Mouse (Mus musculus): Measurements from ENCODE around the gene Trmt11. TPM values are rescaled to one million over a fixed set of nuclear protein-coding genes. Genes with fewer than 3 reads are reported as not detected.

Gene Trmt11
- polyA plus RNA-seq, 1 experiment from 2014 or later = 30.5 TPM

- Histone ChIP-seq H3K27ac (ENCODE audit: low read length) (no peak overlapping the region), H3K4me3 (replicated peaks; ENCODE audit: low read length) (no peak overlapping the region), H3K4me1 (ENCODE audit: control insufficient read depth, insufficient read depth, low read length) (no peaks in the 10 kb centered on the region), H3K9ac (ENCODE audit: low read length) (no peak overlapping the region), H3K9me3 (replicated peaks; ENCODE audit: control insufficient read depth, low read length) (no peaks in the 10 kb centered on the region), H3K4me2 (ENCODE audit: low read depth, low read length) (no peak overlapping the region), H3K36me3 (ENCODE audit: control insufficient read depth, insufficient read depth, low read length) (no peaks in the 10 kb centered on the region), H3K27me3 (ENCODE audit: control insufficient read depth, insufficient read depth, low read length) (no peaks in the 10 kb centered on the region)
- ATAC-seq (ENCODE audit: insufficient read depth, low FRiP score) = no peak
- WGBS = 65% methylated on average over 5 of the region's 5 CpGs
These were observed 23.8 kb upstream of the Trmt11 start for GRCm38 (mm10) chr10:30624161-30625019.

DNA sequence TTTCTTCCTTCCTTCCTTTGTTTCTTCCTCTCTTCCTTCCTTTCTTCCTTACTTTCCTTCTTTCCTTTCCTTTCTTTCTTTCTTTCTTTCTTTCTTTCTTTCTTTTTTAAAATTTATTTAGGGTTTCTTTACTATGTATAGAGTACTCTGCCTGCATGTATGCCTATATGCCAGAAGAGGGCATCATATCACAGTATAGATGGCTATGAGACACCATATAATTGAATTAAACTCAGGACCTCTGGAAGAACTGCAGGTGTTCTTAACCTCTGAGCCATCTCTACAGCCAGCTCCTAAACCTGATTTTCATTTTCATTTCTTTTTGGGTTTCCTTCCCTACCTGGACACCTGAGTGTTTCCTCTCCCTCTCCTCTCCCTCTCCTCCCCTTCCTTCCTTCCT, 22.4 kb upstream of the Trmt11 start:
- H3K9ac ChIP-seq (ENCODE audit: low read length) = no peak overlapping the region
- no peaks in the 10 kb centered on the region for H3K9me3 ChIP-seq (replicated peaks; ENCODE audit: control insufficient read depth, low read length)
- no peak overlapping the region for H3K4me3 ChIP-seq (replicated peaks; ENCODE audit: low read length)
- H3K27me3 ChIP-seq (ENCODE audit: control insufficient read depth, insufficient read depth, low read length) = no peaks in the 10 kb centered on the region
- no peak overlapping the region for H3K4me2 ChIP-seq (ENCODE audit: low read depth, low read length)
- no peak overlapping the region for H3K27ac ChIP-seq (ENCODE audit: low read length)
- H3K36me3 ChIP-seq (ENCODE audit: control insufficient read depth, insufficient read depth, low read length) = no peaks in the 10 kb centered on the region
- no peak for ATAC-seq (ENCODE audit: insufficient read depth, low FRiP score)
- H3K4me1 ChIP-seq (ENCODE audit: control insufficient read depth, insufficient read depth, low read length) = no peaks in the 10 kb centered on the region

DNA sequence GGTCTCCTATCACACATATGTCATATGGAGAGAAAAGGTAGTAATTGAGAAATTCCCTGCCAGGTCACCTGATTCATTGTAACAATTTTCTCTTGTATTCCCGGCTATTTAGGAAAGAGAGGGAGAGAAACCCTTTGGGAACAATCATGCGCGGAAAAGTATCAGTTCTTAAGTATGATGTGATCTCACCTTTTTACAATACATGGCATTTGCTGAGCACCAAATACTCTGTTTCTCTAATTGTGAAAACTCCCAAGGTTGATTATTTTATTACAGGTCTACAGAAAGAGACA, 18.3 kb upstream of the Trmt11 start:
- WGBS = 53% methylated on average over 3 of the region's 3 CpGs
- Histone ChIP-seq H3K4me1 (ENCODE audit: control insufficient read depth, insufficient read depth, low read length) (no peaks in the 10 kb centered on the region), H3K4me2 (ENCODE audit: low read depth, low read length) (peak overlapping the region; percentile 90), H3K36me3 (ENCODE audit: control insufficient read depth, insufficient read depth, low read length) (no peaks in the 10 kb centered on the region), H3K27ac (ENCODE audit: low read length) (peak overlapping the region; percentile 98; the same call in 1 of the 2 replicates), H3K9me3 (replicated peaks; ENCODE audit: control insufficient read depth, low read length) (no peaks in the 10 kb centered on the region), H3K4me3 (replicated peaks; ENCODE audit: low read length) (peak overlapping the region; percentile 78), H3K27me3 (ENCODE audit: control insufficient read depth, insufficient read depth, low read length) (no peaks in the 10 kb centered on the region), H3K9ac (ENCODE audit: low read length) (peak overlapping the region; percentile 87; the same call in 1 of the 2 replicates)
- ATAC-seq (ENCODE audit: insufficient read depth, low FRiP score) = no peak

GRCm38 (mm10) chr10:30618091-30618917, 17.8 kb upstream of the Trmt11 start:
- H3K9me3 ChIP-seq (replicated peaks; ENCODE audit: control insufficient read depth, low read length) = no peaks in the 10 kb centered on the region
- peak overlapping the region; percentile 78 for H3K4me3 ChIP-seq (replicated peaks; ENCODE audit: low read length)
- 1% methylated on average over 49 of the region's 49 CpGs for WGBS
- peak overlapping the region; percentile 87 for H3K9ac ChIP-seq (ENCODE audit: low read length)
- H3K36me3 ChIP-seq (ENCODE audit: control insufficient read depth, insufficient read depth, low read length) = no peaks in the 10 kb centered on the region
- peak overlapping the region; percentile 98 for H3K27ac ChIP-seq (ENCODE audit: low read length)
- peak; percentile 100 for ATAC-seq (ENCODE audit: insufficient read depth, low FRiP score)
- no peaks in the 10 kb centered on the region for H3K4me1 ChIP-seq (ENCODE audit: control insufficient read depth, insufficient read depth, low read length)
- H3K27me3 ChIP-seq (ENCODE audit: control insufficient read depth, insufficient read depth, low read length) = no peaks in the 10 kb centered on the region
- H3K4me2 ChIP-seq (ENCODE audit: low read depth, low read length) = peak overlapping the region; percentile 90

DNA sequence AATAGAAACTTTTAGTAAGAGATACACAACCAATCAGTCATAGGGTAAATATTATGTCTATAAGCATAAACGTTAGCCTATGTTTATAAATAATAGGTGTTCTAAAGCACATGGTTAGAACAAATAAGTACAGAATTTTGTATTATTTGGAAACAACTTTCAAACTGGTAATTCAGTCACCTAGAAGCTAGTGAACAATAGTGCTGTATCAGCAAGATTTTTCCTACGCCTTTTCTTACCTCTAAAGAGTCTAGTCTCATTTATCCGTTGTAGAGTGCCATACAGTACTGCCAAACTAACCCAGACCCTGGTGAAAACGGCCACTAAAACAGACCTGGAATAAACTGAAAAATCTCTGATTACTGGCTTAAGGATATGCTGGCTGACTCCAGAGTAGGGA, 12.5 kb upstream of the Trmt11 start:
- no peaks in the 10 kb centered on the region for H3K9me3 ChIP-seq (replicated peaks; ENCODE audit: control insufficient read depth, low read length)
- ATAC-seq (ENCODE audit: insufficient read depth, low FRiP score) = no peak
- H3K4me3 ChIP-seq (replicated peaks; ENCODE audit: low read length) = no peak overlapping the region
- no peak overlapping the region for H3K27ac ChIP-seq (ENCODE audit: low read length)
- H3K36me3 ChIP-seq (ENCODE audit: control insufficient read depth, insufficient read depth, low read length) = no peaks in the 10 kb centered on the region
- H3K9ac ChIP-seq (ENCODE audit: low read length) = no peak overlapping the region
- H3K4me2 ChIP-seq (ENCODE audit: low read depth, low read length) = no peak overlapping the region
- WGBS = 69% methylated on average over 4 of the region's 4 CpGs
- H3K27me3 ChIP-seq (ENCODE audit: control insufficient read depth, insufficient read depth, low read length) = no peaks in the 10 kb centered on the region
- H3K4me1 ChIP-seq (ENCODE audit: control insufficient read depth, insufficient read depth, low read length) = no peaks in the 10 kb centered on the region

GRCm38 (mm10) chr10:30609614-30610013, 9.1 kb upstream of the Trmt11 start:
- H3K27ac ChIP-seq (ENCODE audit: low read length) = no peak overlapping the region
- no peaks in the 10 kb centered on the region for H3K36me3 ChIP-seq (ENCODE audit: control insufficient read depth, insufficient read depth, low read length)
- no peak for ATAC-seq (ENCODE audit: insufficient read depth, low FRiP score)

DNA sequence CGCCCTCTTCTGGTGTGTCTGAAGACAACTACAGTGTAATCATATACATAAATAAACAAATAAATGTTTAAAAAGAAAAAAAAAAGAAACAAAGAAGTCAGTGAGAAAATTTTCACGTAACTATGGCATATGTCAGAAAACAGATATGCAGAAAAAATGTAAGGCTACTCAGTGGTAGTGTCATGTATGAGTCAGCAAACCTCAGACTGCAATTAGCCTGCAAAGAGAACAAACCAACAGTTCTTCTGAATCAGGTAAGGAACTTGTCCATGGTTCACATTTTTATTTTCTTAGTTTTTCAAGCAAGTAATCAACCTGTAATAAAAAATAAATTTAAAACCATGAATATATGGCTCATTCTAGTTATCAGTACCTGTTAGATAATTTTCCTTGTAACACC, 7.6 kb upstream of the Trmt11 start:
- Histone ChIP-seq H3K27me3 (ENCODE audit: control insufficient read depth, insufficient read depth, low read length) (no peaks in the 10 kb centered on the region), H3K4me1 (ENCODE audit: control insufficient read depth, insufficient read depth, low read length) (no peaks in the 10 kb centered on the region), H3K9me3 (replicated peaks; ENCODE audit: control insufficient read depth, low read length) (no peaks in the 10 kb centered on the region), H3K36me3 (ENCODE audit: control insufficient read depth, insufficient read depth, low read length) (no peaks in the 10 kb centered on the region), H3K27ac (ENCODE audit: low read length) (no peak overlapping the region), H3K9ac (ENCODE audit: low read length) (no peak overlapping the region), H3K4me3 (replicated peaks; ENCODE audit: low read length) (no peak overlapping the region), H3K4me2 (ENCODE audit: low read depth, low read length) (no peak overlapping the region)
- ATAC-seq (ENCODE audit: insufficient read depth, low FRiP score) = no peak
- 74% methylated on average over 2 of the region's 2 CpGs for WGBS

More at GRCm38 (mm10) chr10:30609614-30610013, 9.1 kb upstream of the Trmt11 start:
- Histone ChIP-seq H3K4me1 (ENCODE audit: control insufficient read depth, insufficient read depth, low read length) (no peaks in the 10 kb centered on the region), H3K9ac (ENCODE audit: low read length) (no peak overlapping the region), H3K9me3 (replicated peaks; ENCODE audit: control insufficient read depth, low read length) (no peaks in the 10 kb centered on the region), H3K4me2 (ENCODE audit: low read depth, low read length) (no peak overlapping the region), H3K27me3 (ENCODE audit: control insufficient read depth, insufficient read depth, low read length) (no peaks in the 10 kb centered on the region), H3K4me3 (replicated peaks; ENCODE audit: low read length) (no peak overlapping the region)

- Histone ChIP-seq H3K4me1 (ENCODE audit: control insufficient read depth, insufficient read depth, low read length) (peaks cover 11% of the 10 kb centered on the region; the same call in 1 of the 2 replicates), H3K36me3 (ENCODE audit: control insufficient read depth, insufficient read depth, low read length) (no peaks in the 10 kb centered on the region), H3K4me3 (replicated peaks; ENCODE audit: low read length) (peak overlapping the region; percentile 61), H3K4me2 (ENCODE audit: low read depth, low read length) (peak overlapping the region; percentile 81), H3K9me3 (replicated peaks; ENCODE audit: control insufficient read depth, low read length) (no peaks in the 10 kb centered on the region), H3K27ac (ENCODE audit: low read length) (peak overlapping the region; percentile 67), H3K27me3 (ENCODE audit: control insufficient read depth, insufficient read depth, low read length) (no peaks in the 10 kb centered on the region), H3K9ac (ENCODE audit: low read length) (peak overlapping the region; percentile 83)
- under 1% methylated on average over 27 of the region's 27 CpGs for WGBS
- ATAC-seq (ENCODE audit: insufficient read depth, low FRiP score) = peak; percentile 80
These were observed 435 bp downstream of the Trmt11 start for GRCm38 (mm10) chr10:30600094-30600534.

DNA sequence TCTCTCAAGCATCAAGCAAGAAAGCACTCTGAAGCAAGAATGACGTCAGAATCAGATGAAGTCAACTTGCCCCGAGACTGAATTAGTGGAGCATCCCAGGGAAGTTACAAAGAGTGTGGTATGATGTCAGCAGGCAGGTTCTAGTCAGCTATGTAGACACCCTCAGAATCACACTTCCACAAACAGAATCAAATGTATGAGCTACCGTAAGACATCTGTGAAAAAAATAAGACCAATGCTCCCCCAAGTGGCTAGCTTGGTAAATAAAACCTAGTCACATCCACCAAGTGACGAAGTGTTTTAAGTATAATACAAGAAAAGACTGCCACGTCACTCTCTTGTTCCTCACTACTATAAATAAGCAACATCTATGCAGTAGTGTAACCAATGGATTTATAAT, 13.5 kb downstream of the Trmt11 start:
- Histone ChIP-seq H3K9ac (ENCODE audit: low read length) (no peak overlapping the region), H3K27me3 (ENCODE audit: control insufficient read depth, insufficient read depth, low read length) (no peaks in the 10 kb centered on the region), H3K36me3 (ENCODE audit: control insufficient read depth, insufficient read depth, low read length) (0 out of 2 replicates have a peak, but pooled peaks cover 8% of the 10 kb centered on the region), H3K4me2 (ENCODE audit: low read depth, low read length) (no peak overlapping the region), H3K9me3 (replicated peaks; ENCODE audit: control insufficient read depth, low read length) (no peaks in the 10 kb centered on the region), H3K4me3 (replicated peaks; ENCODE audit: low read length) (no peak overlapping the region), H3K27ac (ENCODE audit: low read length) (no peak overlapping the region), H3K4me1 (ENCODE audit: control insufficient read depth, insufficient read depth, low read length) (no peaks in the 10 kb centered on the region)
- 70% methylated on average over 5 of the region's 5 CpGs for WGBS
- no peak for ATAC-seq (ENCODE audit: insufficient read depth, low FRiP score)

Data from stomach, embryonic 16.5 days (tissue).